Mouse (Mus musculus): ENCODE results near the gene Aoc2. TPM values are rescaled to one million over a fixed set of nuclear protein-coding genes. Genes with fewer than 3 reads are reported as not detected.

The Aoc2 gene
- 10.1 and 11.5 TPM in 2 replicates for polyA plus RNA-seq (2012; rRNA removed)

GRCm38 (mm10) chr11:101324763-101325162, at the start of gene Aoc2:
Gene Aoc2, plus strand, starts transcription at chr11:101325063.
- DNase-seq (ENCODE audit: low read depth), result no peak
- no peak for TF ChIP-seq CTCF (IDR thresholded peaks at IDR 0.05; ENCODE audit: borderline replicate concordance, extremely low read depth, insufficient read depth, insufficient read length)

- TF ChIP-seq CTCF (IDR thresholded peaks at IDR 0.05; ENCODE audit: borderline replicate concordance, extremely low read depth, insufficient read depth, insufficient read length), result no peak
- DNase-seq (ENCODE audit: low read depth), result no peak
These were observed 49.6 kb upstream of the Aoc2 start for GRCm38 (mm10) chr11:101275309-101275708.

- TF ChIP-seq CTCF (IDR thresholded peaks at IDR 0.05; ENCODE audit: borderline replicate concordance, extremely low read depth, insufficient read depth, insufficient read length), result no peak
- TF ChIP-seq POLR2A (IDR thresholded peaks at IDR 0.05; ENCODE audit: borderline replicate concordance, extremely low read depth, insufficient read depth, insufficient read length, poor library complexity, severe bottlenecking), result no peak
- DNase-seq (ENCODE audit: low read depth), result no peak
These were observed 48.4 kb upstream of the Aoc2 start for GRCm38 (mm10) chr11:101276319-101277070.

GRCm38 (mm10) chr11:101277381-101278222, 47.3 kb upstream of the Aoc2 start:
- no peak for TF ChIP-seq CTCF (IDR thresholded peaks at IDR 0.05; ENCODE audit: borderline replicate concordance, extremely low read depth, insufficient read depth, insufficient read length)
- TF ChIP-seq POLR2A (IDR thresholded peaks at IDR 0.05; ENCODE audit: borderline replicate concordance, extremely low read depth, insufficient read depth, insufficient read length, poor library complexity, severe bottlenecking), result no peak
- DNase-seq (ENCODE audit: low read depth), result no peak

DNA sequence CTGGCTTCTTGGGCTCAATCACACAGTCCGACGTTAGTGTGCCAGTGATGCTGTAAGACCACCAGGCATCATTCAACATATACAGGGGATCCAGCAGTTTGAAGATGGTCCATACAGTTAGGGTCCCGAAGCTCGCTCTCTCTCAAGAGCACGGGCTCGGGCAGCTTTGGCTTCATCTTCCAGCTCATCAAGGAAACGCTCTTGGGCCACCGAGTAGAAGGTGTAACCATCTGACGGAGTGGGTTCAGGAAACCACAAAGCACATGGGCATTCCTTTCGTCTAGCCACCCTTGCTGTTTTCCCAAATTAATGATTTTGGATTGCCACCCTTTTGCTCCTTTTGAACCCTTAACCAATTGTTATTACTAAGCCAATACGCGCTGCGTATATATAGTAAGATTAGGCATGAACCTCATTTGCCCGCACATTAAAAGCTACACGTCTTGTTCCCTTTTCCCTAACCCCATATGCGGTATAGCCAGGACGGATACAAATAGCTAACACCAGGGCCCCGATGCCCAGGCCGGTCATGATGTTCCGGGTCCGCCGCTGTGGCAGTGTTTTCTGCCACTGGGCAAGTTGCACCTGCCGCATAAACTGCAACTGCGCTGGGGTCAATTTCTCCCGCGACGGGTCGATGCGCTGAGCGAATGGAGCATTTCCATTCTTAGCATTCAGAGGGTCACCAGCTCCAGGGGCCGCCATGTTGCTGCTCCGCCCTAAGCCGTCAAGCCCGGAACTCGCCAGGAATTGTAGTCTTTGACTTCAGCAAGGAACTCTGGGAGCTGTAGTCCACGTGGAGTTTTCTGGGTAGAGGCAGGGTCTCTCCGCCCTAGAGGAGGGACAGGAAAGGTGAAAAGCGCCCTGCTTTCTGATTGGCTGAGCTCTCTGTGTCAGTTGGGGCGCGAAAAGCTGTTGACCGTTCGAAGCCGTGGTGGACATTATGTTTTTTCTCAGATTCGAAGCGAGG, 46.4 kb upstream of the Aoc2 start, which contains the start of the genes Cntd1 and Coa3:
TSS of gene Cntd1 (plus strand) at position 790 of the 970 bp plus-strand sequence.
TSS of gene Coa3 (minus strand) at position 892 of the 970 bp plus-strand sequence.
- 0 out of 2 replicates have a peak, but pooled peaks have one; percentile 14 for TF ChIP-seq CTCF (IDR thresholded peaks at IDR 0.05; ENCODE audit: borderline replicate concordance, extremely low read depth, insufficient read depth, insufficient read length)
- peak; percentile 47; the same call in 1 of the 2 replicates for TF ChIP-seq POLR2A (IDR thresholded peaks at IDR 0.05; ENCODE audit: borderline replicate concordance, extremely low read depth, insufficient read depth, insufficient read length, poor library complexity, severe bottlenecking)
- DNase-seq (ENCODE audit: low read depth), result peak; percentile 98

DNA sequence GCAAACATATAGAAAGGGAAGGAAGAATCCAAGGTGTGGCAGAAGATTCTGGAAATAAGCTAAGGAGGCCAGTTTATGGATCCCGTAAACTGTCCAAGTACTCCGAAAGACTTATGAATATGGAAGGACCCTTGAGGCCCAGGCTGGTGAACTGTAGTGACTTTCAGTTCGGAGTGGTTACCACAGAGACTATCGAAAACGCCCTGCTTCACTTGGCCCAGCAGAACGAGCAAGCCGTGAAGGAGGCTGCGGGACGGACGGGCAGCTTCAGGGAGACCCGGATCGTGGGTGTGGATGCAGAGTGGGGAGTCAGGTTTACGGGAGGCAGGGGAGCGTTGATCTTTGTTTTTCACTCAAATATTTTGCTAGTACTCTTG, 45.7 kb upstream of the Aoc2 start:
- no peak for TF ChIP-seq POLR2A (IDR thresholded peaks at IDR 0.05; ENCODE audit: borderline replicate concordance, extremely low read depth, insufficient read depth, insufficient read length, poor library complexity, severe bottlenecking)
- no peak for TF ChIP-seq CTCF (IDR thresholded peaks at IDR 0.05; ENCODE audit: borderline replicate concordance, extremely low read depth, insufficient read depth, insufficient read length)
- no peak for DNase-seq (ENCODE audit: low read depth)

DNA sequence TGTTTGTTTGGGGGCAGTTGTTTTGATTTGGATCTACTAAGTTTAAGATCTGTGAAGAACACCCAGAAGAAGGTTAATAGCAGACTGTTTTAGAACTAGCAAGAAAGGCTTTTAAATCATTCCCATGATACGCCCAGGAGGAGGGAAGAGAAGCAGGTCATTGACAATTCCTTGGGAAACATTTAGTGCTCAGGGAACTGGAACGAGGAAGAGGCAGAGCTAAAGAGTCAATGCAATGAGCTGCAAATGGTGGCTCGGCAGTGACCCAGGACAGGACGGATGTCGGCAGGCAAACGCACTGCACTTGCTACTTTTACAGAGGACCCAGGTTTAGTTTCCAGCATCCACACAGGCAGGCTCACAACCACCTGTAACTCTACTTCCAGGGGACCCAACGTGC, 44.0 kb upstream of the Aoc2 start:
- TF ChIP-seq CTCF (IDR thresholded peaks at IDR 0.05; ENCODE audit: borderline replicate concordance, extremely low read depth, insufficient read depth, insufficient read length), result no peak
- no peak for DNase-seq (ENCODE audit: low read depth)

- TF ChIP-seq POLR2A (IDR thresholded peaks at IDR 0.05; ENCODE audit: borderline replicate concordance, extremely low read depth, insufficient read depth, insufficient read length, poor library complexity, severe bottlenecking) (no peak), CTCF (IDR thresholded peaks at IDR 0.05; ENCODE audit: borderline replicate concordance, extremely low read depth, insufficient read depth, insufficient read length) (no peak)
- peak; percentile 27 for DNase-seq (ENCODE audit: low read depth)
These were observed 42.0 kb upstream of the Aoc2 start for GRCm38 (mm10) chr11:101282896-101283295.

- no peak for TF ChIP-seq POLR2A (IDR thresholded peaks at IDR 0.05; ENCODE audit: borderline replicate concordance, extremely low read depth, insufficient read depth, insufficient read length, poor library complexity, severe bottlenecking)
- no peak for TF ChIP-seq CTCF (IDR thresholded peaks at IDR 0.05; ENCODE audit: borderline replicate concordance, extremely low read depth, insufficient read depth, insufficient read length)
- DNase-seq (ENCODE audit: low read depth), result no peak
These were observed 41.1 kb upstream of the Aoc2 start for GRCm38 (mm10) chr11:101283805-101284204.

DNA sequence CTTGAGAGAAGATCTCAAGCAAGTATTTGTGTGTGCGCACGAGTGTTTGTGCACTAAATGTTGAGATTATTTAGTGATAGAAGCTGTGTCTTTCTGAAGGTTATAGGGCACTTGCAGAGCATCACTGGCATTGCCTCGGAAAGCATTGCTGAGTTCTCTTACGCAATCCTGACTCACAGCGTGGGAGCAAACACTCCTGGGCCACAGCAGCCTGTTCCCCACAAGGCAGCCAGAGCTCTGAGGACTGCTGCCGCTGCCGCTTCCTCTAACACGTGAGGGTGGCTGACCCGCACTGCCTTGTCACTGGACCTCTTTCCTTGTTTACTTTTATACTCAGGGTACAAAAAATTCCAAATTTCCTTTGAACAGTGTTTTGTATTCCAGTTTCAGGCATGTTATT, 37.6 kb upstream of the Aoc2 start:
- DNase-seq (ENCODE audit: low read depth), result no peak
- TF ChIP-seq CTCF (IDR thresholded peaks at IDR 0.05; ENCODE audit: borderline replicate concordance, extremely low read depth, insufficient read depth, insufficient read length), result no peak
- no peak for TF ChIP-seq POLR2A (IDR thresholded peaks at IDR 0.05; ENCODE audit: borderline replicate concordance, extremely low read depth, insufficient read depth, insufficient read length, poor library complexity, severe bottlenecking)

GRCm38 (mm10) chr11:101291231-101291630, 33.6 kb upstream of the Aoc2 start:
- TF ChIP-seq CTCF (IDR thresholded peaks at IDR 0.05; ENCODE audit: borderline replicate concordance, extremely low read depth, insufficient read depth, insufficient read length) (no peak), POLR2A (IDR thresholded peaks at IDR 0.05; ENCODE audit: borderline replicate concordance, extremely low read depth, insufficient read depth, insufficient read length, poor library complexity, severe bottlenecking) (no peak)
- no peak for DNase-seq (ENCODE audit: low read depth)
